In the genomic region with DNA sequence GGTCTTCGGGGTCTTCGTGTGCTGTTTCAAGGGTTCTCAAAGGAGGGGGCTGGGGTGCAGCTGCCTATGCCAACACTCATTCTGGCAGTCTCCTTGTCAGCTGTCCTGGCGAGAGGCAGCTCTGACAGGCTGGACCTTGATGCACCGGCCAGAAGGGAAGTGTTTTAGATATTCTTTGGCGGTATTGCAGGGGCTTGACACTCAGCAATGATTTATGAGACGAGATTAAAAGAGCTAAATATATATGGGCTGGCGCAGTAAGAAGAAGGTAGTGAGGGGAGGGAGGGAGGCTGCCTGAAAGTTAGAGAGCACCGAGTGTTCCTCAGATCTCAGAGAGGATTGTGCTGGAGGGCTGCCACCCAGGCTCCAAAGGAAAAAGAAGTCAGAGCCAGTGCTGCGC, we compare ENCODE assay signal across 27 mouse cellular contexts. TPM values are rescaled to one million over a fixed set of nuclear protein-coding genes. Genes with fewer than 3 reads are reported as not detected.
A peak's percentile ranks its signal among the peaks of the same experiment; 100 is the strongest.
DNase-seq lines count a peak whose midpoint lies in the region; ATAC-seq and TF ChIP-seq lines count a peak whose summit lies in the region.
"Had no signal": no experiment of that assay in that cellular context is flagged by ENCODE, and none has a peak within 500 bp of the region (broad histone marks: within the 10 kb centered on the region; RNA-seq: fewer than 3 reads in every experiment).

No protein-coding gene starts in this region.

- H3K27ac ChIP-seq in heart, embryonic 15.5 days = no peak overlapping the region
- no peak overlapping the region for H3K27ac ChIP-seq in lung, embryonic 14.5 days (ENCODE audit: low read depth)
- H3K27ac ChIP-seq in lung, postnatal 0 days (ENCODE audit: low read length) = no peak overlapping the region
- H3K27ac ChIP-seq: embryonic facial prominence, embryonic 10.5 days; forebrain, embryonic 15.5 days; hindbrain, embryonic 13.5 days; liver, embryonic 13.5 days; midbrain, embryonic 15.5 days; neural tube, embryonic 13.5 days had no signal

- no peaks in the 10 kb centered on the region for H3K9me3 ChIP-seq in heart, embryonic 15.5 days (replicated peaks)
- H3K9me3 ChIP-seq in lung, embryonic 14.5 days (ENCODE audit: low read depth, low read length) = no peaks in the 10 kb centered on the region
- no peaks in the 10 kb centered on the region for H3K9me3 ChIP-seq in lung, postnatal 0 days (ENCODE audit: low read length)
- H3K9me3 ChIP-seq: embryonic facial prominence, embryonic 10.5 days; forebrain, embryonic 15.5 days; hindbrain, embryonic 13.5 days; liver, embryonic 13.5 days; midbrain, embryonic 15.5 days; neural tube, embryonic 13.5 days had no signal

- H3K4me3 ChIP-seq in heart, embryonic 15.5 days = no peak overlapping the region
- H3K4me3 ChIP-seq in lung, embryonic 14.5 days (ENCODE audit: low read depth, low read length) = no peak overlapping the region
- H3K4me3 ChIP-seq in lung, postnatal 0 days (ENCODE audit: low read depth, low read length) = no peak overlapping the region
- H3K4me3 ChIP-seq: embryonic facial prominence, embryonic 10.5 days; forebrain, embryonic 15.5 days; hindbrain, embryonic 13.5 days; liver, embryonic 13.5 days; midbrain, embryonic 15.5 days; myocyte; neural tube, embryonic 13.5 days had no signal

- no peak overlapping the region for H3K9ac ChIP-seq in heart, embryonic 15.5 days
- H3K9ac ChIP-seq in lung, embryonic 14.5 days = no peak overlapping the region
- H3K9ac ChIP-seq in lung, postnatal 0 days (replicated peaks; ENCODE audit: low read depth) = no peak overlapping the region
- H3K9ac ChIP-seq: forebrain, embryonic 15.5 days; hindbrain, embryonic 13.5 days; liver, embryonic 13.5 days; midbrain, embryonic 15.5 days; neural tube, embryonic 13.5 days had no signal

- H3K36me3 ChIP-seq in heart, embryonic 15.5 days = no peaks in the 10 kb centered on the region
- H3K36me3 ChIP-seq in lung, embryonic 14.5 days (ENCODE audit: insufficient read depth) = no peaks in the 10 kb centered on the region
- no peaks in the 10 kb centered on the region for H3K36me3 ChIP-seq in lung, postnatal 0 days (ENCODE audit: insufficient read depth, low read length)
- H3K36me3 ChIP-seq: embryonic facial prominence, embryonic 10.5 days; forebrain, embryonic 15.5 days; hindbrain, embryonic 13.5 days; liver, embryonic 13.5 days; midbrain, embryonic 15.5 days; neural tube, embryonic 13.5 days had no signal

- peaks cover 15% of the 10 kb centered on the region; the same call in 1 of the 2 replicates for H3K4me1 ChIP-seq in heart, embryonic 15.5 days (replicated peaks)
- no peaks in the 10 kb centered on the region for H3K4me1 ChIP-seq in lung, embryonic 14.5 days (ENCODE audit: insufficient read depth)
- no peaks in the 10 kb centered on the region for H3K4me1 ChIP-seq in lung, postnatal 0 days (ENCODE audit: insufficient read depth, low read depth, low read length)
- H3K4me1 ChIP-seq: liver, embryonic 13.5 days had no signal

- 26% methylated on average over 9 of the region's 9 CpGs for WGBS in heart, embryonic 15.5 days
- WGBS in lung, embryonic 14.5 days = 24% methylated on average over 9 of the region's 9 CpGs
- 37% methylated on average over 9 of the region's 9 CpGs for WGBS in lung, postnatal 0 days

- H3K4me2 ChIP-seq in heart, embryonic 15.5 days = no peak overlapping the region
- no peak overlapping the region for H3K4me2 ChIP-seq in lung, embryonic 14.5 days
- no peak overlapping the region for H3K4me2 ChIP-seq in lung, postnatal 0 days (replicated peaks; ENCODE audit: low read depth, low read length)
- H3K4me2 ChIP-seq: forebrain, embryonic 15.5 days; hindbrain, embryonic 13.5 days; liver, embryonic 13.5 days; midbrain, embryonic 15.5 days; neural tube, embryonic 13.5 days had no signal

- no peak for TF ChIP-seq EP300 in lung, postnatal 0 days (IDR thresholded peaks at IDR 0.05)

- peaks cover 62% of the 10 kb centered on the region for H3K27me3 ChIP-seq in heart, embryonic 15.5 days
- peaks cover 11% of the 10 kb centered on the region; the same call in 1 of the 2 replicates for H3K27me3 ChIP-seq in lung, embryonic 14.5 days (ENCODE audit: insufficient read depth, low read length)
- no peaks in the 10 kb centered on the region for H3K27me3 ChIP-seq in lung, postnatal 0 days (replicated peaks; ENCODE audit: insufficient read depth, low read length)

- DNase-seq in adrenal gland, postnatal 14 days = peak; percentile 21
- DNase-seq in adrenal gland, postnatal 10 days = no peak
- no peak for DNase-seq in heart, adult 9 months (ENCODE audit: low spot score in 2 of 2)
- DNase-seq in lung, embryonic 14.5 days = peak; percentile 39
- no peak for DNase-seq in lung, postnatal 0 days (ENCODE audit: low spot score)
- DNase-seq in testis, postnatal 14 days (ENCODE audit: low spot score) = peak; percentile 24
- no peak for DNase-seq in testis, postnatal 10 days (ENCODE audit: low spot score)
- DNase-seq: adrenal gland, adult 8-10 months; cerebellum, adult 8-10 months; gastrocnemius, postnatal 36 days; kidney, adult 18-20 months; liver, embryonic 13.5 days; lung, adult 2 months; lung, postnatal 36 days; right cerebral cortex, adult 18-20 months; spleen, adult 18-20 months; thymus, adult 18-20 months; thymus, postnatal 36 days had no signal

- no peak for TF ChIP-seq CTCF in lung, embryonic 14.5 days (IDR thresholded peaks at IDR 0.05; ENCODE audit: low read depth)
- no peak for TF ChIP-seq CTCF in lung, postnatal 0 days (IDR thresholded peaks at IDR 0.05)

- ATAC-seq in heart, embryonic 15.5 days (replicated peaks; ENCODE audit: insufficient number of reproducible peaks, insufficient read depth, low FRiP score, low read depth) = peak; percentile 62
- peak; percentile 63; the same call in 1 of the 2 replicates for ATAC-seq in lung, embryonic 14.5 days (ENCODE audit: insufficient read depth)
- ATAC-seq in lung, postnatal 0 days = no peak
- ATAC-seq: activated CD4-positive, CD25-positive, alpha-beta regulatory T cell, adult 4 months; forebrain, embryonic 15.5 days; inflammation-experienced regulatory T-cells, adult 6 months; midbrain, embryonic 15.5 days had no signal

RNA-seq across cellular contexts. Expression of a gene that starts 50.2 kb away (rescaled TPM):
- total RNA-seq in adrenal gland, postnatal 14 days (2021) = 33.6 and 33.9 TPM in 2 replicates
- 10 to 100 TPM; 31.9 to 33.3 TPM for total RNA-seq in adrenal gland, postnatal 10 days (2021)
- polyA plus RNA-seq in heart, embryonic 15.5 days (2015; fragmentation: Nextera tagmentation; extraction: Ambion mirVana) = 6.9 and 8.0 TPM in 2 replicates
- 15.9 and 16.5 TPM in 2 replicates for polyA plus RNA-seq in lung, embryonic 14.5 days (2014; fragmentation: Nextera tagmentation; extraction: Ambion mirVana)
- polyA plus RNA-seq in lung, postnatal 0 days (2015; fragmentation: Nextera tagmentation; extraction: Ambion mirVana) = 6.3 and 6.8 TPM in 2 replicates

Comparison
In these comparisons a context has a peak if more than half of its experiments do, and no peak if none do; other contexts are left out.
1. DNase-seq: peak in adrenal gland, postnatal 14 days (single experiment), lung, embryonic 14.5 days (single experiment) and testis, postnatal 14 days (single experiment); none in adrenal gland, postnatal 10 days (single experiment), heart, adult 9 months (0 of 2), lung, postnatal 0 days (single experiment) and testis, postnatal 10 days (single experiment).